Mouse (Mus musculus) kidney, postnatal 4 days (tissue): Measurements from ENCODE around the gene Chd3.
"Not testable (repeated sequence)": the region's sequence is repeated elsewhere in the genome, so short reads cannot be mapped to it uniquely, and the experiment has no call there.

ENCODE experiments used
- DNase-seq, 2 experiments: peaks; one replicate each; pipeline ENCODE4 v3.0.0; 2021; ENCODE audit warnings: mixed read lengths in 2 of 2

Gene Chd3

GRCm38 (mm10) chr11:69321580-69321979 lies 47.6 kb downstream of the Chd3 start:
- no peak for DNase-seq

- not testable (repeated sequence) for DNase-seq
These were observed 51.2 kb downstream of the Chd3 start for GRCm38 (mm10) chr11:69318000-69318399.

GRCm38 (mm10) chr11:69316361-69316760 lies 52.8 kb downstream of the Chd3 start:
- no peak for DNase-seq

- no peak for DNase-seq
These were observed 57.9 kb downstream of the Chd3 start for GRCm38 (mm10) chr11:69311266-69311665.

GRCm38 (mm10) chr11:69306039-69306438 lies 63.2 kb downstream of the Chd3 start:
- DNase-seq: no peak

GRCm38 (mm10) chr11:69305291-69305690 lies 63.9 kb downstream of the Chd3 start:
- DNase-seq: peak in 1 of 2 experiments; percentile 8

- no peak for DNase-seq
These were observed 66.4 kb downstream of the Chd3 start for GRCm38 (mm10) chr11:69302817-69303216.

- DNase-seq: no peak
These were observed 71.0 kb downstream of the Chd3 start for GRCm38 (mm10) chr11:69298231-69298630.

GRCm38 (mm10) chr11:69297799-69298198 lies 71.4 kb downstream of the Chd3 start:
- DNase-seq: no peak

- DNase-seq: no peak
These were observed 73.9 kb downstream of the Chd3 start for GRCm38 (mm10) chr11:69295286-69295685.
